Mouse (Mus musculus) MEL (cell line): ENCODE measurements around the gene Elobl. TPM values are rescaled to one million over a fixed set of nuclear protein-coding genes. Genes with fewer than 3 reads are reported as not detected.

Experiments used
- DNase-seq: peaks from one replicate; pipeline ENCODE4 v3.0.0; 2011; ENCODE audit warnings: low read depth, low spot score
- H3K27ac ChIP-seq: 2 replicates; pipeline ENCODE4 v1.5.1; 2012; ENCODE audit warnings: low read depth, mild to moderate bottlenecking, control low read depth, low read length, moderate library complexity; ENCODE audit not compliant: control insufficient read depth
- H3K27me3 ChIP-seq, 2 experiments: fragments of 150-350 bp in 1 of 2; sonication (generic) in 1 of 2; 2 replicates each; pipeline ENCODE4 v1.6.1; 2012; ENCODE audit warnings: low read length in 2 of 2, mild to moderate bottlenecking in 2 of 2, improper control_type of control experiment in 1 of 2, moderate library complexity in 1 of 2; ENCODE audit not compliant: insufficient read depth in 2 of 2, control insufficient read depth in 1 of 2
- H3K36me3 ChIP-seq, 2 experiments: 2 replicates each; pipeline ENCODE4 v1.6.1; 2012 to 2014; ENCODE audit warnings: low read length in 2 of 2, improper control_type of control experiment in 1 of 2, inconsistent platforms in 1 of 2, mild to moderate bottlenecking in 1 of 2; ENCODE audit not compliant: insufficient read depth in 2 of 2, control insufficient read depth in 1 of 2
- H3K4me1 ChIP-seq, 2 experiments: fragments of 150-350 bp in 1 of 2; sonication (generic) in 1 of 2; 2 replicates each; pipeline ENCODE4 v1.6.1; 2012; ENCODE audit warnings: low read length in 2 of 2, improper control_type of control experiment in 1 of 2, mild to moderate bottlenecking in 1 of 2; ENCODE audit not compliant: insufficient read depth in 2 of 2, control insufficient read depth in 1 of 2
- H3K4me3 ChIP-seq, 2 experiments: fragments of 150-350 bp in 1 of 2; sonication (generic) in 1 of 2; 2 replicates each; pipeline ENCODE4 v1.5.1; 2012; ENCODE audit warnings: low read depth in 2 of 2, low read length in 2 of 2, mild to moderate bottlenecking in 2 of 2, moderate library complexity in 2 of 2, control low read depth in 1 of 2, improper control_type of control experiment in 1 of 2; ENCODE audit not compliant: control insufficient read depth in 1 of 2, insufficient read depth in 1 of 2
- H3K79me2 ChIP-seq: 2 replicates; pipeline ENCODE4 v1.6.1; 2012; ENCODE audit warnings: mild to moderate bottlenecking, low read length, moderate library complexity; ENCODE audit not compliant: control insufficient read depth, poor library complexity, insufficient read depth
- H3K9ac ChIP-seq: 2 replicates; pipeline ENCODE4 v1.6.1; 2012; ENCODE audit warnings: low read depth, mild to moderate bottlenecking, control low read depth, low read length, moderate library complexity; ENCODE audit not compliant: control insufficient read depth, poor library complexity, severe bottlenecking
- H3K9me3 ChIP-seq: fragments of 150-350 bp; sonication (generic); replicated peaks from 2 replicates; pipeline ENCODE4 v1.6.1; 2012; ENCODE audit warnings: mild to moderate bottlenecking, low read length, improper control_type of control experiment, moderate library complexity; ENCODE audit not compliant: insufficient read depth
- BHLHE40 ChIP-seq: IDR thresholded peaks from 2 replicates; pipeline ENCODE4 v1.6.1; 2012; ENCODE audit warnings: low read depth, mild to moderate bottlenecking, inconsistent platforms, low read length, improper control_type of control experiment, borderline replicate concordance
- CHD1 ChIP-seq: IDR thresholded peaks from 2 replicates; pipeline ENCODE4 v1.6.1; 2012; ENCODE audit warnings: low read depth, mild to moderate bottlenecking, inconsistent platforms, low read length, improper control_type of control experiment
- CHD2 ChIP-seq: IDR thresholded peaks from 2 replicates; pipeline ENCODE4 v1.6.1; 2011; ENCODE audit warnings: low read length, improper control_type of control experiment
- CTCF ChIP-seq, 3 experiments: IDR thresholded peaks in 2 of 3; conservative IDR thresholded peaks in 1 of 3; 2 replicates each; pipeline ENCODE4 v1.5.1; 2011 to 2012; ENCODE audit warnings: low read length in 3 of 3, low read depth in 2 of 3, mild to moderate bottlenecking in 2 of 3, improper control_type of control experiment in 1 of 3, inconsistent platforms in 1 of 3, mixed read lengths in 1 of 3, moderate library complexity in 1 of 3; ENCODE audit not compliant: control insufficient read depth in 1 of 3, insufficient read depth in 1 of 3, poor library complexity in 1 of 3, severe bottlenecking in 1 of 3
- E2F4 ChIP-seq: IDR thresholded peaks from 2 replicates; pipeline ENCODE4 v1.6.1; 2011; ENCODE audit warnings: low read depth, low read length, improper control_type of control experiment, borderline replicate concordance
- EP300 ChIP-seq, 2 experiments: IDR thresholded peaks; 2 replicates each; pipeline ENCODE4 v1.6.1; 2011; ENCODE audit warnings: improper control_type of control experiment in 2 of 2, low read length in 2 of 2, low read depth in 1 of 2, mild to moderate bottlenecking in 1 of 2
- GATA1 ChIP-seq: IDR thresholded peaks from 2 replicates; pipeline ENCODE4 v1.6.1; 2011; ENCODE audit warnings: low read depth, low read length, improper control_type of control experiment
- JUND ChIP-seq: IDR thresholded peaks from 2 replicates; pipeline ENCODE4 v1.6.1; 2011; ENCODE audit warnings: low read depth, mild to moderate bottlenecking, improper control_type of control experiment, low read length
- MAFK ChIP-seq: IDR thresholded peaks from 2 replicates; pipeline ENCODE4 v1.6.1; 2011; ENCODE audit warnings: low read depth, mild to moderate bottlenecking, low read length, improper control_type of control experiment, borderline replicate concordance
- MAX ChIP-seq: IDR thresholded peaks from 2 replicates; pipeline ENCODE4 v1.6.1; 2011; ENCODE audit warnings: low read length, improper control_type of control experiment
- MEF2A ChIP-seq: IDR thresholded peaks from 2 replicates; pipeline ENCODE4 v1.6.1; 2014; ENCODE audit warnings: low read depth, mild to moderate bottlenecking, inconsistent platforms, low read length, improper control_type of control experiment; ENCODE audit not compliant: poor library complexity, insufficient replicate concordance, severe bottlenecking; ENCODE audit errors: extremely low read depth
- MXI1 ChIP-seq: IDR thresholded peaks from 2 replicates; pipeline ENCODE4 v1.6.1; 2011; ENCODE audit warnings: mild to moderate bottlenecking, low read depth, low read length, improper control_type of control experiment
- NELFE ChIP-seq: IDR thresholded peaks from 2 replicates; pipeline ENCODE4 v1.6.1; 2011; ENCODE audit warnings: low read depth, low read length, improper control_type of control experiment
- POLR2AphosphoS2 ChIP-seq: IDR thresholded peaks from 2 replicates; pipeline ENCODE4 v1.6.1; 2011; ENCODE audit warnings: low read length, improper control_type of control experiment
- POLR2AphosphoS5 ChIP-seq: IDR thresholded peaks from 2 replicates; pipeline ENCODE4 v1.6.1; 2012; ENCODE audit warnings: low read depth, borderline replicate concordance, mild to moderate bottlenecking, inconsistent platforms, low read length, moderate library complexity, mixed read lengths
- RAD21 ChIP-seq: IDR thresholded peaks from 2 replicates; pipeline ENCODE4 v1.6.1; 2011; ENCODE audit warnings: mild to moderate bottlenecking, low read depth, low read length, improper control_type of control experiment
- RCOR1 ChIP-seq: IDR thresholded peaks from 2 replicates; pipeline ENCODE4 v1.6.1; 2012; ENCODE audit warnings: low read depth, mild to moderate bottlenecking, inconsistent platforms, low read length, improper control_type of control experiment
- SMC3 ChIP-seq: IDR thresholded peaks from 2 replicates; pipeline ENCODE4 v1.6.1; 2011; ENCODE audit warnings: low read depth, low read length, improper control_type of control experiment
- TAL1 ChIP-seq: IDR thresholded peaks from 2 replicates; pipeline ENCODE4 v1.6.1; 2012; ENCODE audit warnings: mild to moderate bottlenecking, inconsistent platforms, low read length, moderate library complexity, mixed read lengths
- TCF12 ChIP-seq: IDR thresholded peaks from 2 replicates; pipeline ENCODE4 v1.6.1; 2014; ENCODE audit warnings: low read depth, mild to moderate bottlenecking, inconsistent platforms, low read length, improper control_type of control experiment, moderate library complexity
- USF1 ChIP-seq: IDR thresholded peaks from 2 replicates; pipeline ENCODE4 v1.6.1; 2014; ENCODE audit warnings: low read depth, mild to moderate bottlenecking, inconsistent platforms, low read length, improper control_type of control experiment, moderate library complexity
- polyA plus RNA-seq, 2 experiments: library from polyadenylated mRNA; stranded (reverse) in 1 of 2; unstranded in 1 of 2; fragments of >175 nt in 1 of 2; fragments of >200 nt in 1 of 2; gene quantifications; 2 replicates each; pipeline versions ENCODE4 v1.2.1 to v1.2.4; 2012; ENCODE audit warnings: low replicate concordance in 2 of 2, low read depth in 1 of 2; ENCODE audit not compliant: insufficient read length in 2 of 2, insufficient read depth in 1 of 2, missing spikeins in 1 of 2
- total RNA-seq: library from RNA; depleted of rRNA; stranded (reverse); fragments of 300-350 nt; gene quantifications from 2 replicates; pipeline ENCODE4 v1.2.3, GENCODE M21; 2012

Gene Elobl
- total and polyA plus RNA-seq, 3 experiments, result 0.58 to 0.72 TPM; not detected in 1

GRCm38 (mm10) chr11:88949802-88950639, 16.7 kb downstream of the Elobl start (continued):
- TF ChIP-seq MAFK (no peak), JUND (no peak), EP300 (IDR thresholded peaks at IDR 0.05; ENCODE audit: low read depth in 1 of 2, low read length in 2 of 2) (no peak), CTCF (IDR thresholded peaks at IDR 0.05 in 2 of 3, conservative IDR thresholded peaks at IDR 0.05 in 1 of 3; ENCODE audit: control insufficient read depth in 1 of 3, insufficient read depth in 1 of 3, low read depth in 2 of 3, low read length in 3 of 3, poor library complexity in 1 of 3, severe bottlenecking in 1 of 3) (no peak), E2F4 (no peak), POLR2AphosphoS5 (no peak), GATA1 (peak; percentile 33; the same call in 1 of the 2 replicates), RAD21 (no peak), RCOR1 (no peak; the same call in 1 of the 2 replicates), CHD2 (no peak), POLR2AphosphoS2 (no peak), MAX (no peak), NELFE (no peak), MXI1 (no peak), TAL1 (no peak), CHD1 (no peak)

- TF ChIP-seq EP300 (IDR thresholded peaks at IDR 0.05; ENCODE audit: low read depth in 1 of 2, low read length in 2 of 2) (no peak), USF1 (no peak), E2F4 (no peak), TCF12 (no peak), NELFE (no peak), CHD1 (no peak), GATA1 (no peak), SMC3 (no peak), JUND (no peak), BHLHE40 (no peak), TAL1 (no peak), MEF2A (no peak), POLR2AphosphoS2 (no peak), CTCF (IDR thresholded peaks at IDR 0.05 in 2 of 3, conservative IDR thresholded peaks at IDR 0.05 in 1 of 3; ENCODE audit: control insufficient read depth in 1 of 3, insufficient read depth in 1 of 3, low read depth in 2 of 3, low read length in 3 of 3, poor library complexity in 1 of 3, severe bottlenecking in 1 of 3) (no peak), RAD21 (no peak), MAX (no peak)
- H3K4me3 ChIP-seq, result no peak overlapping the region
- no peak overlapping the region for H3K27ac ChIP-seq
- peaks cover 6 to 15% of the 10 kb centered on the region in 2 experiments; a peak in 3 of 4 replicates for H3K4me1 ChIP-seq
- H3K79me2 ChIP-seq, result no peaks in the 10 kb centered on the region
- DNase-seq, result no peak
- H3K36me3 ChIP-seq, result peaks cover 0 to 13% of the 10 kb centered on the region in 2 experiments; a peak in 2 of 4 replicates
- H3K9me3 ChIP-seq, result no peaks in the 10 kb centered on the region
- H3K27me3 ChIP-seq, result no peaks in the 10 kb centered on the region
- no peak overlapping the region for H3K9ac ChIP-seq
Measured at GRCm38 (mm10) chr11:88948896-88949295, 17.8 kb downstream of the Elobl start.
